Mouse (Mus musculus) CH12.LX (cell line): ENCODE data around the gene Pagr1a. TPM values are rescaled to one million over a fixed set of nuclear protein-coding genes. Genes with fewer than 3 reads are reported as not detected.

ENCODE experiments used
- DNase-seq: peaks from one replicate; pipeline ENCODE4 v3.0.0-alpha.2; 2013; ENCODE audit errors: extremely low read depth
- H3K27ac ChIP-seq: 2 replicates; pipeline ENCODE4 v1.5.1; 2012; ENCODE audit warnings: low read depth, mild to moderate bottlenecking, control low read depth, moderate library complexity; ENCODE audit not compliant: insufficient read depth
- H3K27me3 ChIP-seq: replicated peaks from 2 replicates; pipeline ENCODE3; 2012; ENCODE audit warnings: inconsistent platforms
- H3K36me3 ChIP-seq, 2 experiments: replicated peaks in 1 of 2; 2 replicates each; pipeline versions ENCODE3 to v1.6.1; 2012; ENCODE audit warnings: inconsistent platforms in 1 of 2, low read length in 1 of 2, mild to moderate bottlenecking in 1 of 2, mixed read lengths in 1 of 2, moderate library complexity in 1 of 2; ENCODE audit not compliant: control insufficient read depth in 1 of 2, insufficient read depth in 1 of 2
- H3K4me1 ChIP-seq, 2 experiments: 2 replicates each; pipeline ENCODE4 v1.6.1; 2012; ENCODE audit warnings: inconsistent platforms in 1 of 2, moderate library complexity in 1 of 2; ENCODE audit not compliant: insufficient read depth in 2 of 2, control insufficient read depth in 1 of 2
- H3K4me2 ChIP-seq: 2 replicates; pipeline ENCODE4 v1.6.1; 2012; ENCODE audit warnings: low read depth, mild to moderate bottlenecking, control low read depth; ENCODE audit not compliant: poor library complexity, insufficient read depth, severe bottlenecking
- H3K4me3 ChIP-seq, 3 experiments: fragments of 150-350 bp in 1 of 3; sonication (generic) in 1 of 3; replicated peaks in 1 of 3; 2 replicates each; pipeline versions ENCODE3 to v1.5.1; 2011 to 2012; ENCODE audit warnings: low read depth in 2 of 3, low read length in 2 of 3, mild to moderate bottlenecking in 2 of 3, moderate library complexity in 2 of 3, control low read depth in 1 of 3, improper control_type of control experiment in 1 of 3, inconsistent platforms in 1 of 3, mixed read lengths in 1 of 3; ENCODE audit not compliant: poor library complexity in 1 of 3
- H3K79me2 ChIP-seq: replicated peaks from 2 replicates; pipeline ENCODE4 v1.6.1; 2012; ENCODE audit warnings: mild to moderate bottlenecking, moderate library complexity; ENCODE audit not compliant: control insufficient read depth, poor library complexity, insufficient read depth, severe bottlenecking; ENCODE audit errors: extremely low read depth
- H3K9ac ChIP-seq: 2 replicates; pipeline ENCODE4 v1.6.1; 2012; ENCODE audit warnings: low read depth, mild to moderate bottlenecking, control low read depth, moderate library complexity; ENCODE audit not compliant: insufficient read depth
- H3K9me3 ChIP-seq: replicated peaks from 2 replicates; pipeline ENCODE3; 2012; ENCODE audit warnings: low read length, inconsistent platforms, mixed read lengths
- BHLHE40 ChIP-seq: IDR thresholded peaks from 2 replicates; pipeline ENCODE4 v1.6.1; 2011; ENCODE audit warnings: mild to moderate bottlenecking, low read depth, low read length, improper control_type of control experiment
- CHD1 ChIP-seq: IDR thresholded peaks from 2 replicates; pipeline ENCODE4 v1.6.1; 2012; ENCODE audit warnings: low read depth, low read length, improper control_type of control experiment, inconsistent platforms
- CHD2 ChIP-seq: IDR thresholded peaks from 2 replicates; pipeline ENCODE4 v1.6.1; 2011; ENCODE audit warnings: low read length, improper control_type of control experiment
- CTCF ChIP-seq, 2 experiments: IDR thresholded peaks in 1 of 2; conservative IDR thresholded peaks in 1 of 2; 2 replicates each; pipeline ENCODE4 v1.5.1; 2011 to 2012; ENCODE audit warnings: low read depth in 2 of 2, low read length in 2 of 2, improper control_type of control experiment in 1 of 2, inconsistent platforms in 1 of 2, mild to moderate bottlenecking in 1 of 2, moderate library complexity in 1 of 2
- ELF1 ChIP-seq: IDR thresholded peaks from 2 replicates; pipeline ENCODE4 v1.6.1; 2014; ENCODE audit warnings: low read depth, mild to moderate bottlenecking, inconsistent platforms, low read length, improper control_type of control experiment
- EP300 ChIP-seq: IDR thresholded peaks from 2 replicates; pipeline ENCODE4 v1.6.1; 2011; ENCODE audit warnings: low read length, improper control_type of control experiment
- GABPA ChIP-seq: IDR thresholded peaks from 2 replicates; pipeline ENCODE4 v1.6.1; 2012; ENCODE audit warnings: low read depth, low read length, improper control_type of control experiment, inconsistent platforms; ENCODE audit not compliant: insufficient replicate concordance
- JUND ChIP-seq: conservative IDR thresholded peaks from 2 replicates; pipeline ENCODE4 v1.6.1; 2011; ENCODE audit warnings: low read depth, low read length, improper control_type of control experiment
- KAT2A ChIP-seq: IDR thresholded peaks from 2 replicates; pipeline ENCODE4 v1.6.1; 2012; ENCODE audit warnings: low read length, improper control_type of control experiment, inconsistent platforms; ENCODE audit not compliant: insufficient replicate concordance
- MAZ ChIP-seq: IDR thresholded peaks from 2 replicates; pipeline ENCODE4 v1.6.1; 2012; ENCODE audit warnings: low read depth, mild to moderate bottlenecking, inconsistent platforms, low read length, improper control_type of control experiment, moderate library complexity
- MEF2A ChIP-seq: IDR thresholded peaks from 2 replicates; pipeline ENCODE4 v1.6.1; 2014; ENCODE audit warnings: low read depth, mild to moderate bottlenecking, inconsistent platforms, low read length, improper control_type of control experiment, borderline replicate concordance
- MXI1 ChIP-seq: IDR thresholded peaks from 2 replicates; pipeline ENCODE4 v1.6.1; 2011; ENCODE audit warnings: mild to moderate bottlenecking, low read depth, low read length, improper control_type of control experiment
- MYC ChIP-seq: IDR thresholded peaks from 2 replicates; pipeline ENCODE4 v1.6.1; 2011; ENCODE audit warnings: low read depth, mild to moderate bottlenecking, improper control_type of control experiment, low read length
- NELFE ChIP-seq: IDR thresholded peaks from 2 replicates; pipeline ENCODE4 v1.6.1; 2011; ENCODE audit warnings: low read depth, low read length, improper control_type of control experiment
- NRF1 ChIP-seq: IDR thresholded peaks from 2 replicates; pipeline ENCODE4 v1.6.1; 2014; ENCODE audit warnings: low read depth, mild to moderate bottlenecking, inconsistent platforms, low read length, improper control_type of control experiment, moderate library complexity
- PAX5 ChIP-seq: IDR thresholded peaks from 2 replicates; pipeline ENCODE4 v1.6.1; 2012; ENCODE audit warnings: low read length, inconsistent platforms, mixed read lengths
- POLR2A ChIP-seq: IDR thresholded peaks from 2 replicates; pipeline ENCODE4 v1.6.1; 2011; ENCODE audit warnings: low read depth, mild to moderate bottlenecking, improper control_type of control experiment, low read length
- RCOR1 ChIP-seq: conservative IDR thresholded peaks from 2 replicates; pipeline ENCODE4 v1.6.1; 2012; ENCODE audit warnings: low read depth, mild to moderate bottlenecking, inconsistent platforms, low read length, improper control_type of control experiment
- SIN3A ChIP-seq: IDR thresholded peaks from 2 replicates; pipeline ENCODE4 v1.6.1; 2012; ENCODE audit warnings: low read length, improper control_type of control experiment, inconsistent platforms
- TCF12 ChIP-seq: IDR thresholded peaks from 2 replicates; pipeline ENCODE4 v1.6.1; 2014; ENCODE audit warnings: low read depth, mild to moderate bottlenecking, inconsistent platforms, low read length, improper control_type of control experiment
- USF1 ChIP-seq: IDR thresholded peaks from 2 replicates; pipeline ENCODE4 v1.6.1; 2014; ENCODE audit warnings: low read depth, mild to moderate bottlenecking, inconsistent platforms, low read length, improper control_type of control experiment
- ZKSCAN1 ChIP-seq: IDR thresholded peaks from 2 replicates; pipeline ENCODE4 v1.6.1; 2012; ENCODE audit warnings: low read depth, inconsistent platforms, low read length, improper control_type of control experiment, borderline replicate concordance
- ZMIZ1 ChIP-seq: IDR thresholded peaks from 2 replicates; pipeline ENCODE4 v1.6.1; 2012; ENCODE audit warnings: low read depth, mild to moderate bottlenecking, inconsistent platforms, low read length, improper control_type of control experiment
- ZNF384 ChIP-seq: IDR thresholded peaks from 2 replicates; pipeline ENCODE4 v1.6.1; 2012; ENCODE audit warnings: low read depth, low read length, improper control_type of control experiment, inconsistent platforms
- dilution Hi-C: fragments of 300-500 bp; cut with MboI; formaldehyde crosslinking; loops from 2 replicates; pipeline ENCODE4 v1.14.3; 2020; ENCODE audit warnings: low sequenced_read_pairs; ENCODE audit not compliant: extremely low pct_unique_long_range_greater_than_20kb, extremely low pct_ligation_motif_present
- in situ Hi-C: fragments of 300-500 bp; cut with MboI; formaldehyde crosslinking; loops from 3 replicates; pipeline ENCODE4 v1.14.3; 2019; ENCODE audit warnings: low sequenced_read_pairs, low pct_ligation_motif_present, low pct_unique_long_range_greater_than_20kb, mixed read lengths
- polyA plus RNA-seq: library from polyadenylated mRNA; unstranded; fragments of >175 nt; gene quantifications from 2 replicates; pipeline ENCODE4 v1.2.1, GENCODE M21; 2012; ENCODE audit warnings: low read depth; ENCODE audit not compliant: insufficient read length
- total RNA-seq, 2 experiments: library from RNA; depleted of rRNA; stranded (reverse); fragments of 300-350 nt in 1 of 2; fragments of >200 nt in 1 of 2; gene quantifications; 2 replicates each; pipeline ENCODE4 v1.2.3; 2012 to 2014

Gene Pagr1a
- total and polyA plus RNA-seq, 3 experiments: 12.0 to 69.4 (median 60.0) TPM

DNA sequence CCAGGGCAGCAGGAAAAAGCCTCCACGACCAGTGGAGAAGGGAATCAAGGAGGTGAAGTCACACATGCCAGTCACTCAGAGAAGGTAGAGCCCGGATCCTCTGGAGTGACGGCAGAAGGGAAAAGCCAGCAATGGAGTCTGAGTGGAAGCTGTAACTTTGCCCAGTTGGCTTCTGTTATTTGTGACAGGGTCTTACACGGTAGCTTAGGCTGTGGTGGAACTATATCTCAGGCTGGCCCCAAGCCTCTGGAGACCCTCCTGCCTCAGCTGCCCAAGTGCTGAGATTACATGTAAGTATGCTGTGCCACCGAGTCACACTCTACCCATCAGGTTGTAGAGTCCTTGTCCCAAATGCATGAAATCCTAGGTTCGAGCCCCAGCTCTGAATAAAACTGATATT, 3.8 kb downstream of the Pagr1a start:
- peak overlapping the region; percentile 60 for H3K4me2 ChIP-seq
- peaks cover 6 to 38% of the 10 kb centered on the region in 2 experiments for H3K36me3 ChIP-seq
- in situ Hi-C loops (loop anchor here (10.0 kb wide), 1 partner anchor 309 kb away; the partner anchor contains the start of gene Coro1a), dilution Hi-C loops (no loop called here)
- peak overlapping the region; percentile 73 to 87 (median 75) for H3K4me3 ChIP-seq
- no peak overlapping the region for H3K27ac ChIP-seq
- no peaks in the 10 kb centered on the region for H3K9me3 ChIP-seq
- DNase-seq: no peak
- H3K79me2 ChIP-seq: peaks cover 14% of the 10 kb centered on the region
- no peak for TF ChIP-seq RCOR1
- TF ChIP-seq ZKSCAN1: no peak
- no peak for TF ChIP-seq MEF2A
- TF ChIP-seq MAZ: no peak
- TF ChIP-seq ZNF384: no peak
- no peak for TF ChIP-seq CHD1
- TF ChIP-seq CHD2: no peak
- TF ChIP-seq CTCF (conservative IDR thresholded peaks at IDR 0.05 in 1 of 2, IDR thresholded peaks at IDR 0.05 in 1 of 2; ENCODE audit: low read depth in 2 of 2, low read length in 2 of 2): no peak
- no peak for TF ChIP-seq MYC
- no peak for TF ChIP-seq NRF1
- no peak for TF ChIP-seq NELFE
- TF ChIP-seq ZMIZ1: no peak
- no peak for TF ChIP-seq MXI1
- no peak for TF ChIP-seq TCF12
- TF ChIP-seq PAX5: no peak
- no peak for TF ChIP-seq GABPA
- no peak for TF ChIP-seq USF1
- no peak for TF ChIP-seq BHLHE40
- no peak for TF ChIP-seq EP300
- no peak for TF ChIP-seq JUND
- H3K27me3 ChIP-seq: no peaks in the 10 kb centered on the region
- H3K4me1 ChIP-seq: peaks cover 27 to 72% of the 10 kb centered on the region in 2 experiments
- peak overlapping the region; percentile 87; the same call in 1 of the 2 replicates for H3K9ac ChIP-seq

GRCm38 (mm10) chr7:127012845-127013244, 4.3 kb downstream of the Pagr1a start:
- 0 out of 2 replicates have a peak overlapping the region, but pooled peaks have one; percentile 60 for H3K4me2 ChIP-seq
- TF ChIP-seq SIN3A: no peak
- no peak for TF ChIP-seq POLR2A
- TF ChIP-seq ELF1: no peak
- TF ChIP-seq MXI1: no peak
- no peak for TF ChIP-seq KAT2A
- TF ChIP-seq PAX5: no peak
- TF ChIP-seq, all 38 proteins: peak for 0
- Histone ChIP-seq H3K4me1 (peaks cover 31 to 72% of the 10 kb centered on the region in 2 experiments), H3K9me3 (no peaks in the 10 kb centered on the region), H3K79me2 (peaks cover 14% of the 10 kb centered on the region), H3K9ac (no peak overlapping the region), H3K27ac (no peak overlapping the region), H3K4me3 (no peak overlapping the region), H3K27me3 (no peaks in the 10 kb centered on the region), H3K36me3 (peaks cover 6 to 36% of the 10 kb centered on the region in 2 experiments)
- in situ Hi-C loops: loop anchor here (10.0 kb wide), 1 partner anchor 308 kb away; the partner anchor contains the start of gene Coro1a
- dilution Hi-C loops: no loop called here
- no peak for DNase-seq
